Mouse (Mus musculus): ENCODE measurements around the gene Wsb2.

- TF ChIP-seq POLR2A (IDR thresholded peaks at IDR 0.05; ENCODE audit: extremely low read depth, insufficient read depth, low read length) (no peak), CTCF (IDR thresholded peaks at IDR 0.05; ENCODE audit: extremely low read depth, insufficient read depth, low read length) (no peak)
These were observed 40.3 kb downstream of the Wsb2 start for GRCm38 (mm10) chr5:117397371-117397770.

Data from cortical plate, adult 2 months (tissue).